11 mouse cellular contexts compared by ENCODE assay signal in genomic region chr1:193326456-193327145, GRCm38 (mm10). TPM values are rescaled to one million over a fixed set of nuclear protein-coding genes. Genes with fewer than 3 reads are reported as not detected.
A peak's percentile ranks its signal among the peaks of the same experiment; 100 is the strongest.
DNase-seq lines count a peak whose midpoint lies in the region; ATAC-seq and TF ChIP-seq lines count a peak whose summit lies in the region.
"Had no signal": no experiment of that assay in that cellular context is flagged by ENCODE, and none has a peak within 500 bp of the region (broad histone marks: within the 10 kb centered on the region; RNA-seq: fewer than 3 reads in every experiment).

No protein-coding gene starts in this region.

- H3K9ac ChIP-seq in lung, embryonic 14.5 days: no peak overlapping the region
- H3K9ac ChIP-seq in kidney, embryonic 16.5 days (replicated peaks; ENCODE audit: low read length): no peak overlapping the region
- H3K9ac ChIP-seq in forebrain, embryonic 11.5 days (ENCODE audit: low read length): no peak overlapping the region
- H3K9ac ChIP-seq: hindbrain, embryonic 14.5 days; limb, embryonic 12.5 days had no signal

- TF ChIP-seq CTCF in lung, embryonic 14.5 days (IDR thresholded peaks at IDR 0.05; ENCODE audit: low read depth): peak; percentile 52

- no peak for ATAC-seq in lung, embryonic 14.5 days (ENCODE audit: insufficient read depth)
- peak; percentile 67 for ATAC-seq in kidney, embryonic 16.5 days (ENCODE audit: low FRiP score, low TSS enrichment)
- 0 out of 2 replicates have a peak, but pooled peaks have one; percentile 18 for ATAC-seq in megakaryocyte progenitor cell, adult 5-6 weeks (replicated peaks; ENCODE audit: poor library complexity)
- ATAC-seq in forebrain, embryonic 11.5 days (replicated peaks; ENCODE audit: low FRiP score): no peak
- ATAC-seq: forebrain, embryonic 14.5 days had no signal

- H3K27ac ChIP-seq in lung, embryonic 14.5 days (ENCODE audit: low read depth): no peak overlapping the region
- H3K27ac ChIP-seq in kidney, embryonic 16.5 days (ENCODE audit: low read length): peak overlapping the region; percentile 65; the same call in 1 of the 2 replicates
- no peak overlapping the region for H3K27ac ChIP-seq in forebrain, embryonic 11.5 days (ENCODE audit: low read depth, low read length)
- H3K27ac ChIP-seq: hindbrain, embryonic 14.5 days; limb, embryonic 12.5 days had no signal

- peak; percentile 36 to 66 for DNase-seq in adrenal gland, adult (ENCODE audit: inconsistent age in 2 of 2, low spot score in 1 of 2)
- DNase-seq in adrenal gland, postnatal 4 days (ENCODE audit: low spot score in 2 of 2): no peak
- no peak for DNase-seq in lung, embryonic 14.5 days
- DNase-seq in lung, postnatal 36 days: no peak
- DNase-seq in c-Kit-positive CD71-positive TER-119-positive erythroid progenitor cells, embryonic 14.5 days (ENCODE audit: low spot score): no peak
- DNase-seq in forebrain, embryonic 11.5 days (ENCODE audit: low spot score): no peak

- 60% methylated on average over 7 of the region's 7 CpGs for WGBS in lung, embryonic 14.5 days
- whole genome bisulfite sequencing in kidney, embryonic 16.5 days: 41% methylated on average over 7 of the region's 7 CpGs
- WGBS in forebrain, embryonic 11.5 days: 76% methylated on average over 7 of the region's 7 CpGs

- H3K4me3 ChIP-seq in lung, embryonic 14.5 days (ENCODE audit: low read depth, low read length): no peak overlapping the region
- H3K4me3 ChIP-seq in kidney, embryonic 16.5 days (ENCODE audit: low read length): no peak overlapping the region
- H3K4me3 ChIP-seq in forebrain, embryonic 11.5 days (ENCODE audit: low read depth, low read length): no peak overlapping the region
- H3K4me3 ChIP-seq: limb, embryonic 12.5 days had no signal

- H3K4me1 ChIP-seq in lung, embryonic 14.5 days (ENCODE audit: insufficient read depth): no peaks in the 10 kb centered on the region
- peaks cover 10% of the 10 kb centered on the region; the same call in 1 of the 2 replicates for H3K4me1 ChIP-seq in kidney, embryonic 16.5 days (ENCODE audit: insufficient read depth, low read length)
- H3K4me1 ChIP-seq in forebrain, embryonic 11.5 days (replicated peaks; ENCODE audit: control insufficient read depth, insufficient read depth, low read length): no peaks in the 10 kb centered on the region

- H3K27me3 ChIP-seq in lung, embryonic 14.5 days (ENCODE audit: insufficient read depth, low read length): no peaks in the 10 kb centered on the region
- H3K27me3 ChIP-seq in kidney, embryonic 16.5 days (ENCODE audit: insufficient read depth, low read length): no peaks in the 10 kb centered on the region
- H3K27me3 ChIP-seq in forebrain, embryonic 11.5 days (ENCODE audit: control insufficient read depth, insufficient read depth, low read length): no peaks in the 10 kb centered on the region
- H3K27me3 ChIP-seq: limb, embryonic 12.5 days had no signal

- H3K4me2 ChIP-seq in lung, embryonic 14.5 days: no peak overlapping the region
- H3K4me2 ChIP-seq in kidney, embryonic 16.5 days (replicated peaks; ENCODE audit: low read depth, low read length): no peak overlapping the region
- H3K4me2 ChIP-seq in forebrain, embryonic 11.5 days (ENCODE audit: low read depth, low read length, severe bottlenecking): no peak overlapping the region
- H3K4me2 ChIP-seq: hindbrain, embryonic 14.5 days; limb, embryonic 12.5 days had no signal

- H3K9me3 ChIP-seq in lung, embryonic 14.5 days (ENCODE audit: low read depth, low read length): no peaks in the 10 kb centered on the region
- no peaks in the 10 kb centered on the region for H3K9me3 ChIP-seq in kidney, embryonic 16.5 days (ENCODE audit: low read length)
- H3K9me3 ChIP-seq in forebrain, embryonic 11.5 days (ENCODE audit: control insufficient read depth, low read length): no peaks in the 10 kb centered on the region
- H3K9me3 ChIP-seq: limb, embryonic 12.5 days had no signal

- H3K36me3 ChIP-seq in lung, embryonic 14.5 days (ENCODE audit: insufficient read depth): no peaks in the 10 kb centered on the region
- no peaks in the 10 kb centered on the region for H3K36me3 ChIP-seq in kidney, embryonic 16.5 days (ENCODE audit: insufficient read depth, low read length)
- H3K36me3 ChIP-seq in forebrain, embryonic 11.5 days (ENCODE audit: control insufficient read depth, insufficient read depth, low read length): no peaks in the 10 kb centered on the region
- H3K36me3 ChIP-seq: limb, embryonic 12.5 days had no signal

RNA-seq across cellular contexts. Expression of gene Camk1g, which starts 43.5 kb away (rescaled TPM):
- total RNA-seq in adrenal gland, postnatal 4 days (2021): 1 to 10 TPM; 1.8 to 3.6 TPM
- 28.4 and 31.8 TPM in 2 replicates for polyA plus RNA-seq in lung, embryonic 14.5 days (2014; fragmentation: Nextera tagmentation; extraction: Ambion mirVana)
- 14.1 and 16.2 TPM in 2 replicates for polyA plus RNA-seq in kidney, embryonic 16.5 days (2015; fragmentation: Nextera tagmentation; extraction: Ambion mirVana)
- not detected in 2 replicates for total RNA-seq in megakaryocyte progenitor cell, adult 5-6 weeks (2015)
- not detected in 2 replicates for total RNA-seq in megakaryocyte progenitor cell, adult 5-6 weeks (2017)
- polyA plus RNA-seq in forebrain, embryonic 11.5 days (2014; fragmentation: Nextera tagmentation; extraction: Ambion mirVana): 15.0 and 17.4 TPM in 2 replicates

RNA-seq across cellular contexts. Expression of gene G0s2, which starts 53.6 kb away (rescaled TPM):
- total RNA-seq in adrenal gland, postnatal 4 days (2021): 10 to 100 TPM; 68.2 to 71.5 TPM
- 49.0 and 67.3 TPM in 2 replicates for polyA plus RNA-seq in lung, embryonic 14.5 days (2014; fragmentation: Nextera tagmentation; extraction: Ambion mirVana)
- 39.8 and 55.9 TPM in 2 replicates for polyA plus RNA-seq in kidney, embryonic 16.5 days (2015; fragmentation: Nextera tagmentation; extraction: Ambion mirVana)
- total RNA-seq in megakaryocyte progenitor cell, adult 5-6 weeks (2015): 9.3 and 11.9 TPM in 2 replicates
- total RNA-seq in megakaryocyte progenitor cell, adult 5-6 weeks (2017): 14.2 and 27.8 TPM in 2 replicates
- 6.5 and 6.8 TPM in 2 replicates for polyA plus RNA-seq in forebrain, embryonic 11.5 days (2014; fragmentation: Nextera tagmentation; extraction: Ambion mirVana)

Comparison
In these comparisons a context has a peak if more than half of its experiments do, and no peak if none do; other contexts are left out.
1. DNase-seq: peak in adrenal gland, adult (2 of 2); none in adrenal gland, postnatal 4 days (0 of 2), lung, embryonic 14.5 days (single experiment), lung, postnatal 36 days (single experiment), c-Kit-positive CD71-positive TER-119-positive erythroid progenitor cells, embryonic 14.5 days (single experiment) and forebrain, embryonic 11.5 days (single experiment).
2. ATAC-seq: peak in kidney, embryonic 16.5 days (single experiment) and megakaryocyte progenitor cell, adult 5-6 weeks (single experiment); none in lung, embryonic 14.5 days (single experiment) and forebrain, embryonic 11.5 days (single experiment).